Mouse (Mus musculus) heart, embryonic 12.5 days (tissue): ENCODE measurements at regions not wholly inside any gene's neighbourhood (a gene's known extent, or its start where the extent isn't known, plus 50 kb on each side); places are given as distances from the start of the nearest gene placed in this dataset.
A peak's percentile ranks its signal among the peaks of the same experiment; 100 is the strongest.

Experiments
- ATAC-seq: fragments of 200-750 bp; cut with Nextera tagmentation; 2 replicates; pipeline ENCODE4 v1.8.0; 2017; ENCODE audit warnings: moderate TSS enrichment, moderate library complexity; ENCODE audit not compliant: insufficient number of reproducible peaks, low FRiP score
- H3K27ac ChIP-seq: fragments of 300-500 bp; sonication (generic); 2 replicates; pipeline ENCODE4 v1.5.1; 2016; ENCODE audit warnings: mild to moderate bottlenecking, moderate library complexity; ENCODE audit not compliant: poor library complexity, severe bottlenecking
- H3K27me3 ChIP-seq: fragments of 300-500 bp; sonication (generic); replicated peaks from 2 replicates; pipeline ENCODE4 v1.6.1; 2016; ENCODE audit warnings: mild to moderate bottlenecking, moderate library complexity
- H3K36me3 ChIP-seq: fragments of 300-500 bp; sonication (generic); 2 replicates; pipeline ENCODE4 v1.6.1; 2016; ENCODE audit warnings: mild to moderate bottlenecking, moderate library complexity
- H3K4me1 ChIP-seq: fragments of 300-500 bp; sonication (generic); replicated peaks from 2 replicates; pipeline ENCODE4 v1.6.1; 2016; ENCODE audit warnings: mild to moderate bottlenecking
- H3K4me2 ChIP-seq: fragments of 300-500 bp; sonication (generic); 2 replicates; pipeline ENCODE4 v1.6.1; 2016; ENCODE audit warnings: mild to moderate bottlenecking, moderate library complexity
- H3K4me3 ChIP-seq: fragments of 300-500 bp; sonication (generic); 2 replicates; pipeline ENCODE4 v1.5.1; 2016; ENCODE audit warnings: mild to moderate bottlenecking
- H3K9ac ChIP-seq: fragments of 300-500 bp; sonication (generic); 2 replicates; pipeline ENCODE4 v1.6.1; 2016; ENCODE audit warnings: mild to moderate bottlenecking, moderate library complexity
- H3K9me3 ChIP-seq: fragments of 300-500 bp; sonication (generic); replicated peaks from 2 replicates; pipeline ENCODE4 v1.6.1; 2016; ENCODE audit warnings: mild to moderate bottlenecking, moderate library complexity
- WGBS: fragments of 180-500 bp; shearing (Covaris S2); methylation state at CpG from one replicate; pipeline ENCODE4 v1.1.7; 2016; 5-methylcytosine and 5-hydroxymethylcytosine counted together

- H3K9ac ChIP-seq, result no peak overlapping the region
- no peak for ATAC-seq
- H3K27me3 ChIP-seq, result no peaks in the 10 kb centered on the region
- 54% methylated on average over 5 of the region's 5 CpGs for WGBS
- H3K36me3 ChIP-seq, result no peaks in the 10 kb centered on the region
- no peaks in the 10 kb centered on the region for H3K9me3 ChIP-seq
- H3K4me3 ChIP-seq, result no peak overlapping the region
- H3K27ac ChIP-seq, result 0 out of 2 replicates have a peak overlapping the region, but pooled peaks have one; percentile 4
- no peaks in the 10 kb centered on the region for H3K4me1 ChIP-seq
- H3K4me2 ChIP-seq, result no peak overlapping the region
Measured at GRCm38 (mm10) chr19:23065548-23065947, 75.5 kb upstream of the Klf9 start.

DNA sequence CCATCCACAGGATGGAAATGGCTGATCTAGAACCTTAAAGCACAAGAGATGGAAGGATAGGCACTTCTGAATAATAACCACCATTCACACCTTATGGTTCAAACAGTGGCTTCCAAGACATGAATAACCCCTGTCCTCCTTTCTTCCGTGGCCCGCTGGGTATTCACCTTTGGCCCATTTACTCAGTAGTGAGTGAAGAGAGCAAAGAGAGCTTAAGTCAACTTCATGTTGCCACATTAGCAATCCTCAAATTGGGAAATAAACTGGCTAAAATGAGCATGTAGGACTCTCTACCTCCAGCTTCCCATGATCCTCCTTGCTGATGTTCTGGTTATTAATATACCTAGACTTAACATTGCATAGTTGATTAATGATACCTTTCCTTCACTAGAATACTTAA is 74.3 kb upstream of the Klf9 start:
- Histone ChIP-seq H3K4me3 (no peak overlapping the region), H3K36me3 (no peaks in the 10 kb centered on the region), H3K27me3 (no peaks in the 10 kb centered on the region), H3K9me3 (no peaks in the 10 kb centered on the region), H3K27ac (no peak overlapping the region), H3K9ac (no peak overlapping the region), H3K4me1 (no peaks in the 10 kb centered on the region), H3K4me2 (no peak overlapping the region)
- ATAC-seq, result no peak
- 83% methylated on average over 2 of the region's 2 CpGs for WGBS

DNA sequence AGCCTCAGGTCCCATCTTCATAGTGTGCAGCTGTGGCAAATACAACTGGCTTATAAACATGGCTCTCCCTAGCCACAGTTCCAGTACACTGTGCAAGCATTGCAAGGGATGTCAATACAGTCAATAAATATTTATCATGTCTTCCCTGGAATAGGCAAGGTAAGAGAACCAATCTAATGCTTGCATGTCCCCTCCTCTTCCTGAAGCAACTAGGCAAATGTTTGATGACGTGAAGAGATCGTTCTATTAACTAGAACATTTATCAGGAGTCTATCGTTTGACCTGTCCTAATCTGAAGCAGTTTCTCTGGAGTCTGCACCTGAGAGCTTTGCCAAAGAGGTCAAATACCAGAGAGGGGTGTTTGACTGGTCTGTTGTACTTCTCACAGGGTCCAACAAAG is 72.4 kb upstream of the Klf9 start:
- WGBS, result 70% methylated on average over 3 of the region's 3 CpGs
- H3K27ac ChIP-seq, result no peak overlapping the region
- no peak for ATAC-seq
- H3K9me3 ChIP-seq, result no peaks in the 10 kb centered on the region
- no peaks in the 10 kb centered on the region for H3K4me1 ChIP-seq
- H3K4me3 ChIP-seq, result no peak overlapping the region
- no peak overlapping the region for H3K9ac ChIP-seq
- no peak overlapping the region for H3K4me2 ChIP-seq
- no peaks in the 10 kb centered on the region for H3K36me3 ChIP-seq
- no peaks in the 10 kb centered on the region for H3K27me3 ChIP-seq

DNA sequence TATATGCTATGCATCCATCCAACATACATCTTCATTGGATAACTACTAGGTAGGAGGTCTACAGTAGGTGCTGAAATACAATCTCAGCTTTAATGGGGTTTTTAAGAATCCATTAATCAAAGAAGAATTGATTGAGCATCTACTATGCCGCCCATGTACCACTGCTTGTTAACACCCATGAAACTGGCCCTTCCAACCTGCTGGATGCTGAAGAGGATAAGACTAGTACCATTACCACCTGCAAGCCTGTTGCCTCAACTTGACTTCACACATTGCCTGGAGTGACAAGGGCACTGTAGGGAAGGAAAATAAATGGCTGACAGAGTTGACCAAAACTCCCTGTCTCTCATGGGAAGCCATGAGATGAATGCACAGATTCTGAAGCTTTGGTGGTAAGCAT is 71.4 kb upstream of the Klf9 start:
- Histone ChIP-seq H3K4me2 (no peak overlapping the region), H3K9ac (no peak overlapping the region), H3K9me3 (no peaks in the 10 kb centered on the region), H3K27me3 (no peaks in the 10 kb centered on the region), H3K4me1 (no peaks in the 10 kb centered on the region), H3K27ac (no peak overlapping the region), H3K4me3 (no peak overlapping the region), H3K36me3 (no peaks in the 10 kb centered on the region)
- no peak for ATAC-seq
- 93% methylated on average over 1 of the region's 1 CpGs for WGBS

DNA sequence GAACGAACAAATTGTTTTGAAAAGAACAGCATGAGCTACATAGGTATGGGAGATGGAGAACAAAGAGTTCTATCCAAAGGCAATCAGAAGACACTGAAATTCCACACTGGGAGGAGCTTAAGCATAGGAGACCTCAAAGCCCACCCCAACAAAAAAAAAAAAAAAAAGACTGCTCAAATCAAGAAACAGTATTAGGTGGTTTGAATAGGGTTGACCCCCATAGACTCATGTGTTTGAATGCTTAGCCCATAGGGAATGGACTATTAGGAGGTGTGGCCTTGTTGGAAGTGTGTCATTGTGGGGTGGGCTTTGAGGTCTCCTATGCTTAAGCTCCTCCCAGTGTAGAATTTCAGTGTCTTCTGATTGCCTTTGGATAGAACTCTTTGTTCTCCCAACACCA is 70.0 kb upstream of the Klf9 start:
- no peak overlapping the region for H3K27ac ChIP-seq
- no peak overlapping the region for H3K9ac ChIP-seq
- no peaks in the 10 kb centered on the region for H3K9me3 ChIP-seq
- no peaks in the 10 kb centered on the region for H3K36me3 ChIP-seq
- H3K4me3 ChIP-seq, result no peak overlapping the region
- no peak overlapping the region for H3K4me2 ChIP-seq
- no peak for ATAC-seq
- 53% methylated on average over 1 of the region's 1 CpGs for WGBS
- H3K27me3 ChIP-seq, result no peaks in the 10 kb centered on the region
- no peaks in the 10 kb centered on the region for H3K4me1 ChIP-seq

- no peaks in the 10 kb centered on the region for H3K36me3 ChIP-seq
- H3K27ac ChIP-seq, result no peak overlapping the region
- no peak overlapping the region for H3K4me3 ChIP-seq
- no peaks in the 10 kb centered on the region for H3K9me3 ChIP-seq
- no peak overlapping the region for H3K4me2 ChIP-seq
- no peaks in the 10 kb centered on the region for H3K27me3 ChIP-seq
- no peaks in the 10 kb centered on the region for H3K4me1 ChIP-seq
- ATAC-seq, result no peak
- whole genome bisulfite sequencing, result 80% methylated on average over 14 of the region's 14 CpGs
- H3K9ac ChIP-seq, result no peak overlapping the region
Measured at GRCm38 (mm10) chr19:23074602-23075570, 66.1 kb upstream of the Klf9 start.

- no peak for ATAC-seq
- Histone ChIP-seq H3K9ac (no peak overlapping the region), H3K4me1 (no peaks in the 10 kb centered on the region), H3K27me3 (no peaks in the 10 kb centered on the region), H3K9me3 (no peaks in the 10 kb centered on the region), H3K36me3 (no peaks in the 10 kb centered on the region), H3K4me3 (no peak overlapping the region), H3K27ac (no peak overlapping the region), H3K4me2 (no peak overlapping the region)
- 58% methylated on average over 5 of the region's 5 CpGs for WGBS
Measured at GRCm38 (mm10) chr19:23075790-23076189, 65.2 kb upstream of the Klf9 start.

GRCm38 (mm10) chr19:23085173-23085660 is 55.8 kb upstream of the Klf9 start:
- no peaks in the 10 kb centered on the region for H3K4me1 ChIP-seq
- H3K4me3 ChIP-seq, result no peak overlapping the region
- H3K4me2 ChIP-seq, result no peak overlapping the region
- ATAC-seq, result no peak
- H3K27ac ChIP-seq, result no peak overlapping the region
- H3K36me3 ChIP-seq, result no peaks in the 10 kb centered on the region
- H3K9ac ChIP-seq, result no peak overlapping the region
- no peaks in the 10 kb centered on the region for H3K27me3 ChIP-seq
- no peaks in the 10 kb centered on the region for H3K9me3 ChIP-seq
- WGBS, result 49% methylated on average over 7 of the region's 7 CpGs

- no peaks in the 10 kb centered on the region for H3K9me3 ChIP-seq
Measured at GRCm38 (mm10) chr19:23087575-23087974, 53.5 kb upstream of the Klf9 start.

GRCm38 (mm10) chr19:23089081-23089480 is 51.9 kb upstream of the Klf9 start:
- Histone ChIP-seq H3K9me3 (no peaks in the 10 kb centered on the region), H3K9ac (no peak overlapping the region), H3K36me3 (no peaks in the 10 kb centered on the region), H3K4me1 (no peaks in the 10 kb centered on the region), H3K27ac (no peak overlapping the region), H3K4me3 (no peak overlapping the region), H3K27me3 (no peaks in the 10 kb centered on the region), H3K4me2 (no peak overlapping the region)
- no peak for ATAC-seq
- 73% methylated on average over 1 of the region's 1 CpGs for WGBS

More at GRCm38 (mm10) chr19:23087575-23087974, 53.5 kb upstream of the Klf9 start:
- Histone ChIP-seq H3K27ac (no peak overlapping the region), H3K36me3 (no peaks in the 10 kb centered on the region), H3K4me1 (no peaks in the 10 kb centered on the region), H3K9ac (no peak overlapping the region), H3K27me3 (no peaks in the 10 kb centered on the region), H3K4me2 (no peak overlapping the region), H3K4me3 (no peak overlapping the region)
- ATAC-seq, result no peak
- WGBS, result 85% methylated on average over 3 of the region's 3 CpGs

GRCm38 (mm10) chr19:23089761-23090514 is 51.1 kb upstream of the Klf9 start:
- Histone ChIP-seq H3K4me1 (no peaks in the 10 kb centered on the region), H3K27me3 (no peaks in the 10 kb centered on the region), H3K4me3 (no peak overlapping the region), H3K9me3 (no peaks in the 10 kb centered on the region), H3K4me2 (no peak overlapping the region), H3K27ac (no peak overlapping the region), H3K36me3 (no peaks in the 10 kb centered on the region), H3K9ac (no peak overlapping the region)
- ATAC-seq, result no peak
- 84% methylated on average over 8 of the region's 8 CpGs for WGBS
